Mouse (Mus musculus) thymus, adult 18-20 months (tissue): ENCODE results near the gene Gm20683.
"Not testable (repeated sequence)": the region's sequence is repeated elsewhere in the genome, so short reads cannot be mapped to it uniquely, and the experiment has no call there.

Experiments used
- DNase-seq, 2 experiments: peaks; one replicate each; pipeline ENCODE4 v3.0.0; 2022; ENCODE audit warnings: mixed read lengths in 2 of 2

Gm20683 gene

GRCm38 (mm10) chr17:25825984-25826570, 15.5 kb downstream of the Gm20683 start:
- DNase-seq = peak in 1 of 2 experiments; percentile 4

- DNase-seq = no peak
Observed at GRCm38 (mm10) chr17:25825311-25825710, 16.3 kb downstream of the Gm20683 start.

GRCm38 (mm10) chr17:25824362-25825142, 17.0 kb downstream of the Gm20683 start:
- DNase-seq = peak in 1 of 2 experiments; percentile 5

- peak in 1 of 2 experiments; percentile 69 for DNase-seq
Observed at GRCm38 (mm10) chr17:25823452-25823851, 18.1 kb downstream of the Gm20683 start, which contains the start of gene Wdr24. Gene Wdr24 (plus strand): TSS chr17:25823627.

GRCm38 (mm10) chr17:25818851-25819780, 22.4 kb downstream of the Gm20683 start:
- DNase-seq = no peak

GRCm38 (mm10) chr17:25817662-25818061, 23.9 kb downstream of the Gm20683 start:
- DNase-seq = no peak

GRCm38 (mm10) chr17:25813471-25813870, 28.1 kb downstream of the Gm20683 start:
- no peak for DNase-seq

GRCm38 (mm10) chr17:25810890-25811289, 30.7 kb downstream of the Gm20683 start:
- no peak for DNase-seq

- DNase-seq = no peak
Observed at GRCm38 (mm10) chr17:25809606-25810340, 31.8 kb downstream of the Gm20683 start.

- DNase-seq = no peak
Observed at GRCm38 (mm10) chr17:25808789-25809605, 32.6 kb downstream of the Gm20683 start, which contains the start of gene Fbxl16. Gene Fbxl16 (plus strand): TSS chr17:25809085.

GRCm38 (mm10) chr17:25808028-25808427, 33.5 kb downstream of the Gm20683 start:
- DNase-seq = no peak

- not testable (repeated sequence) for DNase-seq
Observed at GRCm38 (mm10) chr17:25807452-25807851, 34.1 kb downstream of the Gm20683 start.

GRCm38 (mm10) chr17:25806507-25806906, 35.1 kb downstream of the Gm20683 start:
- DNase-seq = no peak

GRCm38 (mm10) chr17:25802825-25803517, 38.6 kb downstream of the Gm20683 start:
- no peak for DNase-seq

GRCm38 (mm10) chr17:25801029-25801428, 40.5 kb downstream of the Gm20683 start:
- peak in 1 of 2 experiments; percentile 56 for DNase-seq

GRCm38 (mm10) chr17:25796951-25797369, 44.6 kb downstream of the Gm20683 start, which contains the start of gene Metrn:
Gene Metrn (minus strand): TSS chr17:25797136.
- DNase-seq = peak; percentile 84 to 87

- DNase-seq = no peak
Observed at GRCm38 (mm10) chr17:25796211-25796771, 45.3 kb downstream of the Gm20683 start.

GRCm38 (mm10) chr17:25795609-25796092, 45.9 kb downstream of the Gm20683 start, which contains the start of gene AC134908.4:
Gene AC134908.4 (minus strand): TSS chr17:25795659.
- DNase-seq = no peak

- no peak for DNase-seq
Observed at GRCm38 (mm10) chr17:25794998-25795397, 46.6 kb downstream of the Gm20683 start.

- no peak for DNase-seq
Observed at GRCm38 (mm10) chr17:25794197-25794596, 47.4 kb downstream of the Gm20683 start.
